Mouse (Mus musculus) kidney, adult 2 months (tissue): ENCODE data around the gene Ccdc51.

Experiments
- CTCF ChIP-seq: fragments of 200-500 bp; conservative IDR thresholded peaks from 2 replicates; pipeline ENCODE4 v1.5.1; 2011; ENCODE audit warnings: low read depth, mild to moderate bottlenecking, control low read depth, low read length, moderate library complexity, mixed read lengths; ENCODE audit not compliant: insufficient read depth, insufficient read length
- POLR2A ChIP-seq: fragments of 200-500 bp; IDR thresholded peaks from one replicate; pipeline ENCODE4 v1.6.1; 2011; ENCODE audit warnings: low read depth, low read length, control low read depth

DNA sequence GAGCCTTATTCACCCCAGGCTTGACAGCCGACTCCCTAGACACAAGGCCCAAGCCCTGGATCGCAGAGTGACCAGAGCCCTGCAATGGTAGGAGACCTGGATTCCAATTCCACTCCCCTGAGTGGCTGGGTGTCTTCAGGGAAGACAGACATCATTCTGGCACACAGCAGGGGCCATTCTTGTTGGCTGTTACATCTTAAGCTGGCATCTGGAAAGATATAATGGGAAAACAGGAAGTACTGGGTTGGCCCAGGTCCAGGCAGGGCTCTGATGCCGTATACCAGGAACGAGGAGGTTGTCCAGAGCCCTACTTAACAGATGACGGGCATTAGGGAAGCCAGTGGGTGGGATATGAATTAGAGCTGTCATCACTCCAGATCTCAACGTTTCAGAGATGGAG lies 41.0 kb downstream of the Ccdc51 start:
- TF ChIP-seq POLR2A (no peak), CTCF (no peak)
